Mouse (Mus musculus): ENCODE results near the gene Rsbn1.

Rsbn1 gene

DNA sequence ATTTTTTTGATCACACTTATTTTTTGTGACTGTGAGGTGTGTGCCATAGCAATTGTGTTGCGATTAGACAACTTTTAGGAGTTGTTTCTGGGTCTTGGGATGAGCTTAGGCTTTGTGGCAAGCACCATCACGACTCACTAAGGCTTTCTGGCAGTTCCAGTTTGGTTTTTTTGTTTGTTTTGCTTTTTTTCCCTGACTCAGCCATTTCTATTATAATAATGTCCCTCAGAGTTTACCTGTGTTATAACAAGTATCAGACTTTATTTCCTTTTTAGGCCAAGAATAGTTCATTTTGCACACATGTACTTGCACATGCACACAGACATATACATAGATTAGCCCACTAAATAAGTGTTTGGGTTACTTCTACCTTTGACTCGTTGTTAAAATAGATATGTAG, 46.7 kb downstream of the Rsbn1 start:
- DNase-seq, result no peak

DNA sequence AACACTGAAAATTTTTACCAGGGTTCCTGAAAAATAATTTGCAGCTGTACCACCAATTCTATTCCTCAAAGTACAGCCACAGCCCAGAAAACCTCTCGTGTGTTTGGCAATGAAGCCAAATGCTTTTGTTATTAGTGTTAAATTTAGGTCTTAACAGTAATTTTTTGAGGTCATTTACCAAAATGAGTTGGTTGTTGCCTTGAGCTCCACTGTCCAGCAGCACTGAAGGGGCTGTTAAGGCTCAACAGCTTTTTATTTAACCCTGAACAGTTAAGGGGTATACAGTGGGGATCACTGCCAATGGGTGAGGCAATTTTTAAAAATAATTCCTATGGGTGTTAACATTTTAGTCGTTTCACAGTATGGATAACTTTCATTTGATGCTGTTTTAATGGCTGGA, 53.3 kb downstream of the Rsbn1 start:
- no peak for DNase-seq

DNA sequence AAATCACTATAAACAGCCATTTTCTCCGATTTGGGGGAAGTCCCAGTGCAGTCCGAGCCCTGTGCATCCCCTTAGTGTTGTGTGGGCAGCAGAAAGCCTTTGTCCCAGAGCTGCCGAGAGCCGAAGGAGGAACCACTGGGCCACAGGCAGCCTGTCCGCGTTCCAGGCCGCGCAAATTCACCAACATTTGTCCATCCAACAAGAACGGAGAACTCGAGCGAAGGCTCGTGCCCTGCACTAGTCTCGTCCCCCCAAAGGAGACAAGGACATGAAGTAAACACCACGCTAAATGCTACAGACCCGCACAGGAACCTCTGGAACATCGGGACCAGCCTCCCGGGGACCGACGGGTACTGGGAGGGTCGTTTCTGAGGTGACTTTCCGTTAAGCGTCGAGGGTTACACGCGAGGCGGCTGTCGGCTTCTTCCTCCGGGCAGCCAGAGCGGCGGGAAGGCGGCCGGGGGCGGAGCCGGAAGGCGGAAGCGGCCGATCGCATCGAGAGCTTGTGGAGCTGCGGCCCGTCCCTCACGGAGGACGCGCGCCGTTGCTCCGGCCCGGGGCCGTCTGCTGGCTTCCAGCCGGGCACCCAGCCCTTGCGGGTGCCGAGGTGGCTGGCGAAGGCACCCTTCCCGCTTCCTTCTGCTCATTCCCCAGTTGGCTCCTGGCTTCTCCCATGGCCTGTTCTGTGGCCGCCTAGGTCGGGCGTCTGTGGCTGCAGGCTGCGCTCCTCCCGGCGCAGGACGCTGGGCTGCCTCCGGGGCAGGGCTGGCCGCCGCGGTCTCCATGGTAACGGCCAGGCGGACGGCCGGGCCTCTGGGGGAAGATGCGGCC, 54.2 kb downstream of the Rsbn1 start, which contains the start of gene Phtf1:
TSS of gene Phtf1 (plus strand) at position 250 of the 831 bp plus-strand sequence.
- DNase-seq, result peak; percentile 86

DNA sequence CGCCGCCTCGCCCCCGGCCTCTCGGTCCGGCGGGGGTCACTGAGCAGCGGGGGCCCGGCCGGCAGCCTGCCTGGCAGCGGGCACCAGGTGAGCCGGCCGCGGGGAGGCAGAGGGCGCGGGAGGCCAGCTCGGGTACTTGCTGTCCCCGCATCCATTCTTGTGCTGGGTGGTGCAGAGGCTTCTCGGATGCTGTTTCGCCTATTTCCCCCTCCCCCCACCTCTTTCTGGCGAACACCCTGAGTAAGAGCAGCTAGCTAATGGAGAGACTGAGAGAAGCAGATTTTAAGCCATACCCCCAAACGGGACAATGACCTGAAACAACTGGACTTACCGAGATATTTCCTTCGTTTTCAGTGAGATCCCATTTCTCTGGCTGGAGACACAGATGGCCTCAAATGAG, 54.8 kb downstream of the Rsbn1 start:
- DNase-seq, result no peak

DNA sequence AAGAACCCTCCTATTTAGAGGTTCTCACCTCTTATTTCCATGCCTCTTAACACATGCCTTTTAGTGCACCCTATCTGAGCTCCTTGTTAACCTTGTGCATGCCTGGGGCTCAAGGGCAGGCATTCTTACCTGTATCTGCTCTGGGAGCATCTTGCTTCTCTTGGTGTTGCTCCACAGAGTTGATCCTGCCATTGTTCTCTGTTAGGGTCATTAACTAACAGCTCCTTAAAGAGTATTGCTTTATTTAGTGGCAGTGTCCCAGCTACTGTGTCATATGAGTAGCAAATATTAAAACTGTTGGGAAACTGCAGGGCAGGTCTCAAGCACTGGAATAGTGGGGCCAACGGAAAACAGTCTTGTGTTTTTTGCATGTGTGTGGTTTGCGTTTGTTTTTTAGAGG, 57.2 kb downstream of the Rsbn1 start:
- no peak for DNase-seq

DNA sequence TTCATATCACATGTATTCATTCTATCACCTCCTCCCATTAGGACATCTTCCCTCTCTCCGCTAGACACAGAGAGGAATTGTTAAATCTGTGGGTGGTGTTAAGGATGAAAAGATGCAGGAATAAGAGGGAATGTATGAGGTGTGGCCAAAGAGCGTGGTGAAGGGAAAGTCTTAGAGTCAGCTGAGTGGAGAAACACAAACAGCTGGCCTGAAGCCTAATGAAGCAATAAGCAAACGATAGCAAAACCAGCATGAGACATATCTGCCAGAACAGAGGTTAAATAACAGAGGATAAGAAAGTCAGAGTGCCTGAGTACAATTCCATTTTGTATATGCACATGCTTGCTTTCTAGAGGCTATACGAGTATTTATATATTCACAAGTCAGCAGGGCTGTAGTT, 70.6 kb downstream of the Rsbn1 start:
- DNase-seq, result no peak

DNA sequence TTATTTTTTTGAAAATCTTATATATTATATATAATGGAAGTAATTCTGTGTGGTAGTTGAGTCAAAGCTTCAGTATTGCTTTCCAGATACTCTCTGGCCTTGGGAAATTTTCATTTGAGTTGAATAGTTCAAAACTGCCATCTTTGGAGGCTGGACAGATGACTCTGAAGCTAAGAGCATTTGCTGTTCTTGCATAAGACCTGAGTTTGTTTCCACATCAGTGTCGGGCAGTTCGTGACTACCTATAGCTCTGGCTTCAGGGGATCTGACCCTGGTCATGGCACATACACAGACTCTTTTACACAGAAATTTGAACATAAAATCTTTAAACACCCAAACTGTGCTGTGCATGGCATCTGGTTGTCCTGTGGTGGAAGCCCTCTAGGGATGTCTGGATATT, 71.3 kb downstream of the Rsbn1 start:
- no peak for DNase-seq

DNA sequence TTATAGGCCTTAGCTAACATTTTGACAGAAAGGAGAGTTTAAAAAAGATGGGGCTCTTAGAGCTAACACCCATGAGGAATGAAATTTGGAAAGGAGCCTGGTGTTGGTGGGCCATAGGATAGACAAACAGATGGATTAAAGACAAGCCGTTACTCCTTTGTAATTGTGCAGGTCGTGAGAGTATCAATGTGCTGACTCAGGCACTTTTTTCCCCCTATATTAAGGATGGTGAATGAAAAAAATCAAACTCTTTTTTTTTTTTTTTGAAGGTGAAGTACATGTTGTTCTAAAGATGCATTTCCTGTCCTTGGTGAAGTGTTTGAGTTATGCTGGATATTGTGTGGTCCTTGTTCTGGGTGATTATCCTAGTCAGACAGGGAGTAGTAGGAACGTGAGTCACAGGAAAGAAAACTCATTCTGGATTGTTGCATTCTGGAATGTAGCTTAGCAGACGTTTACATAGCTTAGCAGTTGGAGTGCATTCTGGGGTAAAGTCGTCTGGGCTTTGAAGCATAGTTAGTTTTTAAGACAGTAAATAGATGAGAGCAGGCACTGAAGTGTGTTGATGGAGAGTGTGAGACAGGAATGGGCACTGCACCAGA, 74.0 kb downstream of the Rsbn1 start:
- no peak for DNase-seq

DNA sequence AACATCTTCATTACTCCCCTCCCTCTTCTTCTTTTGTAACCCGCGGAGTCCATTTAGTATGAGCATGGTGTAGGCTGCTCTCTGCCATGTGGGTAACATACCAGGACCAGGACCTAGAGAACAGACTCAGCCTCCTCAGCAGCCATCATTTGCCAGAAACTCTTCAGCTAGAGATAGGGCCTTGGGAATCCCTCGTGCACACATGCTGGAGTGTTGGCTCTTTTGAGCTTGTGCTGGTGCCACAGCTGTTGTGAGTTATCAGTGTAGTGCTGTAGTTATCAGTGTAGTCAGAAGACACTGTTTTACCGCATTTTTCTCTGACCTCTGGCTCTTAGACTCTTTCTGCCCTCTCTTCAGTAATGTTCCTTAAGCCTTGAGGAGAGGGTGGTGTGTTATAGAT, 75.4 kb downstream of the Rsbn1 start:
- DNase-seq, result no peak

DNA sequence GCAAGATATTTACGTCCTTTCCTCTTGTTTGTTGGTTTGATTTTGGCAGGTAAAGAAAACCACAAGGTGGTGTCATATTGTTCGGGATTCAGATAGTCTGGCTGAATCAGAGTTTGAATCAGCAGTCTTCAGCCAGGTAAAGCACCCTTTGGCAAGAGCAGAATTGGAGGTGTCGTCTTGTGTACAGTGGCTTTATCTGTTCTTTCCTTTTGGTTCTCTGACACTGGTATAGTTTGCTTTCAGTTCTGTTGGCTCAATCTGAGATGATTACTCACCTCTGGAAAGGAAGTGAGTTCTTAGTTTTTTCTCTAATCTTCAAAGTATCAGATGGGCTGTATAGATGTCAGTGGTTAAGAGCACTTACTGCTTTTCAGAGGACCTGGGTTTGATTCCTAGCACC, 77.4 kb downstream of the Rsbn1 start:
- DNase-seq, result no peak

DNA sequence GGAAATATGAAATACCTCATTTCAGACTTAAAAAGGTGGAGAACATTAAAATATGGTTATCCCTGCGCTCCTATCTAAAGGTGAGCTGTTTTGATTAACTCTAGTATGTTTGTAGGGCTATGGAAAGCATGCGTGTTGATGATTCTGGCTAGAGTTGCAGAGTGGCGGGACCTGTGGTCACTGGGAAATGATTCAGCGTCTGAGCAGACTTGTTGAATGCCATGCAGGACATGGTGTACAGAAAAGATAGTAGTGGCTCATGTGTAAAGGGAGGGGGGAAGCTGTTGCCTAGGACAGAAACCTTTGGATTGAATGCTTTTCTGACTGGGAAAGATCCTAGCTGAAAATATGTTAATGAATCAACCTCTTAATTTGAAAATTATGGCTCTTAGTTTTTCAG, 84.8 kb downstream of the Rsbn1 start:
- no peak for DNase-seq

DNA sequence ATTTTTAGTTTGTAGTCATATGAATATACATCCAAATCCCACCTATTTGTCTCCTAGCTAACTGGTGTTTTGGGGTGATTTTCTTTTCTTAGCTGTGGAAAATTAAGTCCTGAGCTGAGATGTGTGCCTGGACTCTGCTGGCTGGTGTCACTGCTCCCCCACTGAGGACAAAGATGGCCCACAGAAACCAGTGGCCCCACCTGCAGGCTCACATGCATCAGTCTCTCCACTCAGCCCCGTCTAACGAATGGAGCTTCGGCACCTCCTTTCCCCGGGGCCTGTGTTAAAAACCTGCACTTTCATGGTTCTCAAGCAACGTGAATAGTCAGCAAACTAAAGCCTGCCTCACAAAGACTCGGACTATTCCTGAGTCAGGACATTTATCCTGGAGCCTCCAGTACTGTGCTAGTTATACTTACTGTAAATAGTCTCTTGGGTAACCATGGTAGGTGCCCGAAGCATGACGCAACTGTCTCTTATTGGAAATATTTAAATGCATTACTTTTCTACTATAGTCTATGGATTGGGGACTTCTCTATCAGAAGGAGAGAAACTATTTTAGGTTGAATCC, 93.1 kb downstream of the Rsbn1 start:
- DNase-seq, result no peak

DNA sequence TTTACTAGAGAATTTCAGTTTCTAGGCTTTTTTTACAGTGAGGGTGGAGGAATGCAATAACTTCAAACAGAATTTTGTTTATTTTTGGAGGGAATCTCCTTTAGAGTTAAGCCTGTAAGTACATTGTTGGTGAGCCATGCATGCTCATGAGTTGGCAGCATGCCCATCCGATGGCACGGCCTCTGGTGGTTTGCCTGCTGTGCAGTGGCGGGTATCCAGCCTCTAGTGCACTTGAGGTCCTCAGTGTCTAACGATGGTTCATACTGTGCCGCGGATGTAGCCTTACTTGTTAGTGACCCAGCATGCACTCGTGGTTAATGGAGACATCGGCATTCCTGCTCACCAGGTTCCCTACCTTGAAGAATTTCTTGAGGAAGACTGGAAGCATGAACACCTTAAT, 93.6 kb downstream of the Rsbn1 start:
- peak; percentile 52 for DNase-seq

DNA sequence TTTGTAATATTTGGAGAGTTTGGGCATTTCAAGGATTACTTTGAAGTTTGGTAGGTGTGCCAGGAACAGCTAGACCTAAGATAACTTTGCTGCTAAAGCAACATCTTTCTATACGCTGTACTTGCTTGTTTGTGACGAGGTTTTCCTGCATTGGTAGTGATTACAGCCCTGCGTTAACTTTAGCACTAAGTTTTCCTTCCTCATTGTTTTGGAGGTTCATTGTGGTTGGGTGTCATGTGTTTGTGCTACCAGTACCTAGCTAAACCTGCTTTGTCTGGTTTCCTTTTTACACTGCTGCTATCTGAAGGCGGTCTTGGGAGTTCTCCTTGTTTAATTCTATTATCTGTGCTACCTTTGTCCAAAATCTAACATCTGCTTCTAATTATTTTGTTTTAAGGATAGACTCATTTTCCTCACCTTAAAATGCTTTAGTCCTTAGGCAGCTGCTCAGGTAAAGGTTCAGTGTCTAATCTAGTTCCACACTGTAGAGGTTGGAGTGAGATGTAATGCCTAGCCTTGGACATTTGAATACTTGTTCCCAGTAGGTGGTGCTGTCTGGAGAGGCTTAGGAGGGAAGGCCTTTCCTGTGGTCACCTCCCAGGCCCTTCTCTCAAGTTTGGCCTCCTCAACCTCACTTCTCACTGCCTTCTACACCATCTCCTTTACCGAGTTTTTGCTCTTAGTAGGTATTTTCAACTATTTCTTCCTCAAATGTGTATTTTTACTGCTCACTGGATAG, 96.2 kb downstream of the Rsbn1 start:
- DNase-seq, result no peak

DNA sequence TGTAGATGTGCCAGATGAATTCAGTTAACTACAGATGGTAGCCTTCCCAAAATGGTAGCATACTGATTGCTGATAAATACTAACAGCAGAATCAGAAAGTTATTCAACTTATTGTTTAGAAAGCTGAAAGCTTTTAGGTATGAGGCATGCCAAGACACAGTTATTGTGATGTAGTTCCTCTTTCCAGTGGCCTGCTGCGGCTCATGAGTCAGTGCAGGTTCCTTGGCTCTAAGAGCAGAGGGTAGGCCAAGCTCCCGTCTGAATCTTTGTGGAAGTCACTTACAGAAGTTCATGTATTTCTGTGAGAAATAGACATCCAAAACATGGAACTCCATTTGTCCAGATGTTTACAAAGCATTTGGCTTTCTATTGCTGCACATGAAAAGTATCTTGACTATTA, 98.1 kb downstream of the Rsbn1 start:
- DNase-seq, result no peak
